Mouse (Mus musculus): Measurements from ENCODE around the gene Nphp1.
A peak's percentile ranks its signal among the peaks of the same experiment; 100 is the strongest.

Nphp1 gene

GRCm38 (mm10) chr2:127788440-127789116, at the start of gene Nphp1:
TSS of gene Nphp1 (minus strand) at chr2:127788897.
- peak; percentile 66 for DNase-seq (ENCODE audit: low read depth, low spot score)

- DNase-seq (ENCODE audit: low read depth, low spot score): no peak
These were observed 44.1 kb upstream of the Nphp1 start for GRCm38 (mm10) chr2:127832833-127833190.

DNA sequence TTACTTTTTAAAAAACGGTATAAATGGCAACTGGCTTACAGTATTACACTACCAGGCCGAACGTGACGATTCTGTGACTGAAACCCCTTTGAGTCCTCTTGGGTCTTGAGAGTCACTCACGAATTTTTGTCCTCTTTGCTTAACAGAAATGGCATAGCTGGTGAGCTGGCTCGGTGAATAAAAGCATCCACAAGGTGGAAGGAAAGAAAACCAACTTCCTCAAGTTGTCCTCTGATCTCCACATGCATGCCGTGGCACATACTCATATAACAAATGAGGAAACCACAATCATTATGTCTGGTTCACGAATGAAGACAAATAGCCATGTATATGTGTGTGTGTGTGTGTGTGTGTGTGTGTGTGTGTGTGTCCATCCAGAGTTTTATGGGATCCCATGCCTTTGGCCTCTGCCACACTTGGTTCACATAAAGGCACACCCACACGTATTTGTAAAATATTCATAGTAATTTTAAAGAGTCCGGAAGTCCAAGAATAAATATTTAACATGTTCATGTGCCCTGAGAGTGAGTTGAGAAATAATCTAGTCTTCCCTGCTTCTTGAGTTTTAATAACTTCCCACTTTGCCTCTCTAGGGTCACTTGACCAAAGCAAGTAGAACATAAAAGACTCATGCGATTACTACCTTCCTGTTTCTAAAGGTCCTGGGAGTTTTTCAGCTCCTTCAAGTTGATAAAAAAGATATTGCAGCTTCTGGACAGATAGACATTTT, 43.6 kb upstream of the Nphp1 start:
- no peak for DNase-seq (ENCODE audit: low read depth, low spot score)

GRCm38 (mm10) chr2:127831401-127832102, 42.9 kb upstream of the Nphp1 start, which contains the start of gene Bub1:
TSS of gene Bub1 (minus strand) at chr2:127831865.
- DNase-seq (ENCODE audit: low read depth, low spot score): peak; percentile 82

- peak; percentile 80 for DNase-seq (ENCODE audit: low read depth, low spot score)
These were observed 3.4 kb upstream of the Nphp1 start, which contains the start of gene Mtln for GRCm38 (mm10) chr2:127791919-127792603. TSS of gene Mtln (minus strand) at chr2:127792488.

DNA sequence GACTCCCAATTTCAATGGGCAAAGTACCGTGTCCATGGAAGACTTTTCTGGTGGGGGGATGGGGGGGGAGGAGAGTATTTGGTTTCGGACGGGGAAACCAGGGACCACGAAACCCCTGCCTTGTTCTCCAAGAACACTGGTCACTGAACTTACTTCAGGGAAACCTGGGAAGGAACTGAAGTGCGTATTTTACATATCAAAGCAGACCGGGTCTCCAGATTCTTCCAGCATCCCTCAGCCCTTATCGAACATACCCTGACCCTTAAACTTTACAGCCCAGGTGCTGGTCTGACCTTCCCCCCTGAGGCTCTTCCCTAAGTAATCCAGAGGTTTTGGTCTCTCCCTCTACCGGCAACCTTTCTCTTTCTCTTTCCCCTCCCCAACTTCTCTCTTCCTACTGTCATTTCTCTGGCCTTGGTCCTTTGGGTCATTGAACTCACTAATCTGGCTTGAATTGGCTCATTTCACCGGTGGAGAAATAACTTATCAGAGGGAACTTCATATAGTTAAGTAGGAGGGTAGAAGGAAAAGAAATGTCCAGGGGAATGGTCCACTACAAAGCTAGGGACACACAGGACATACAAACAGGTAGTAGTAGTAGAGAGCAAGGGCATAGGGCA, 1.1 kb upstream of the Nphp1 start:
- no peak for DNase-seq (ENCODE audit: low read depth, low spot score)

DNA sequence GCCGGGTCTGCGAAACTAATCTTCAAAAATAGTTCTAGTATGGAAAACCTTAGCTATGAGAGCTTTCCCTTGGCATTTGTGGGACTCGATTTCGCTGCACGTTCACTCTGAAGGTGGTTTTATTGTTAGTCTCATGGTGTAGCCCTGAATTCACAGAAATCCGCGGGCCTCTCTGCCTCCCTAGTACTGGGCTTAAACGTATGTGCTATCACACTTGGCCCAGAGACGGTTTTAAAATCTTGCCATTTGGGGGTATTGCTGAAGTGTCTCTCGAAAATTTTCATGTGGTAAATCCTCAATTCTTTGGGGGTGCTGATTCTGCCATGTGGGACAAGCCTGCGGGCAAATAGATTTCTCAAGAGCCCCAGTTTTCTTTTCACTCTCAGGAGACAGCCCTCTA, 441 bp upstream of the Nphp1 start:
- DNase-seq (ENCODE audit: low read depth, low spot score): no peak

GRCm38 (mm10) chr2:127787226-127787625, 1.5 kb downstream of the Nphp1 start:
- DNase-seq (ENCODE audit: low read depth, low spot score): no peak

DNA sequence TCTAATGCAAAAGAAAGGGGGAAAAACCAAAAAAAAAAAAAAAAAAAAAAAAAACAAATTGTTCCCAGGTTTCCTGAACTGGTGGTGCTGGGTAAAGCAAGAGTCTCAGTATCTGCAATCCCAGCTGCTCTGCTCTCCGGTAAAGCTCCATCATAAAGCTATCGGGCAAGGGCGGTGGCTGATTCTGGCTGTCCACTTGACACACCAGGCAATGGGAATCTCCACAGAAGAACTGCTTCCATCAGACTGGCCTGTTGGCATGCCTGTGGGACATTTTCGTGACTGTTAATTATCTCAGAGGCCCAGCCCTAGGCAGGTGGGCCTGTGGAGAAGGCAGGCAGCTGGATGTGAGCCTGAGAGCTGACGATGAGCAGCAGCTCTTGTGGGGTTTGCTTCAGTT, 10.2 kb downstream of the Nphp1 start:
- no peak for DNase-seq (ENCODE audit: low read depth, low spot score)

GRCm38 (mm10) chr2:127775013-127775412, 13.7 kb downstream of the Nphp1 start:
- DNase-seq (ENCODE audit: low read depth, low spot score): no peak

GRCm38 (mm10) chr2:127774578-127774941, 14.1 kb downstream of the Nphp1 start:
- DNase-seq (ENCODE audit: low read depth, low spot score): no peak

DNA sequence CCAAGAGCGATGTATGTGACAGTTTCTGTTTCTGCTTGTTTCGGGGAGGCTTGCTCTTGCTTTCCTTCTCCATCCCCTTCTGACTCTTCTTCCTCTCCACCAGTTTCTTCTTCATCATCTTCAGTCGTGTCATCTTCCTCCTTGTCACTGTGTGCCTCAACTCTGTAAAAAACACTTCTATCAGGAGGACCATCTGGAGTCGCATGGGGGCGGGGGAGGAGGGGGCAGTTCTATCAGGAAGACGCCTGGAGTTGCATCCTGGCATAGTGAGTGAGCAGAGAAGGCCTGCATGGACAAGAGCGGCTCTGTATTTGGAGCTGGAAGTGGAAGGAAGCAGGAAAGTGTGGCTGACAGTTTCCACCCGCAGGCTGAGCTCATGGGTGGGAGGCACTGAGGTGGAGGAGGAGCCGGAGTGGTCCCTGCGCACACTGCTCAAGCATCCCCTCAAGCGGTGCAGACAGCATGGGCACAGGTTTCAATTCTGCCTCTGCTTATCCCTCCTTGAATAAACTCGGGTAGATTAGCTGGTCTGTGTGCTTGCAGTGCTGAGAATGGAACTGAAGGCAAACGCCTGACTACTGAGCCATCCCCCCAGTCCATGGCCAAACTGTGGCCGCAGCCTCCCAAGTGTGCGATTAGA, 14.6 kb downstream of the Nphp1 start:
- no peak for DNase-seq (ENCODE audit: low read depth, low spot score)

GRCm38 (mm10) chr2:127761587-127761986, 27.1 kb downstream of the Nphp1 start:
- no peak for DNase-seq (ENCODE audit: low read depth, low spot score)

DNA sequence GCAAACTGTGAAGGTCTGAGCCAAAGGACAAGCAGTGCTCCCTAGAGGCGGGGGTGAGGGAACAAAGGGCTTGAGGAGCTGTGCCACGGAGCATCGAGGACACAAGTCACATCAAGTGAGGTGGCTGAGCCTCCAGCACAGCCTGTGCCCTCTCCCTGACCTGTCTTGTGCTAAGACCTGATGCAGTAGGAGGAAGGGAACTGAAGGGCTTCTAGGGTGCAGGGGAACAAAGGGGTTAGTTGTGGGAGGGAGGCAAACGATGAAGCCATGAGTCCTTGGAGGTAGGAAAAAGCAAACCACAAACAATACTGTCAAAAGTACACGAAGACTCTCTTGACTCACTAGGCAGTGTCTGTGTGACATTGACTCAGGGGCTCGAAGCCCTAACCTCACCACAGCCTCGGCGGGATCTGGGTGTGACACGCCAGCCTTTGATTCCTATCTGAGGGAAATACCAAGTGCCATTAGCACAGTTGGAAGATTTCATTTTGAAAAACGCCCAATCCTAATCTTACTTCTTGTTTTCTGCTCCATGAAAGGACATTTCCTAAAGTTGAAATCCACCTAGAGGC, 28.2 kb downstream of the Nphp1 start:
- DNase-seq (ENCODE audit: low read depth, low spot score): no peak

- no peak for DNase-seq (ENCODE audit: low read depth, low spot score)
These were observed 28.7 kb downstream of the Nphp1 start for GRCm38 (mm10) chr2:127760014-127760413.

- no peak for DNase-seq (ENCODE audit: low read depth, low spot score)
These were observed 29.4 kb downstream of the Nphp1 start for GRCm38 (mm10) chr2:127759157-127759880.

DNA sequence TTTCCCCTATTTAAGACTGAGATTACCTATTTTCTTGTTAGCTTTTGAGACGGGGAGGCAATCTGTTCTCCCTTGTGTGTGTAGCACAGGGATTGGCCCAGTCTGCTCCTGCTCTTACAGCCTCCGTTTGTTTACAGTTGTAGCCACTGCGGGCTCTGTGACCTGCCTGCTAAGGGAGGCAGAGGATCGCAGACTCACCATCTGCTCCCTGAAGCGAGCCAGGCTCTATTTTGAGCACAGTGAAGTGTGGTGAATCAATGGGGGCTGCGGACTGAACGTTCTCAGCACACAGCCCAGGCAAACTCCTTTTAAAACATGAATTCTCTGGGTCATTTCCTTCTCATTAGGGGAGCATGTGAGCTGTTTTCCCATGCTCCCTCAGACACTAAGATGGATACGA, 31.5 kb downstream of the Nphp1 start:
- peak; percentile 18 for DNase-seq (ENCODE audit: low read depth, low spot score)

- no peak for DNase-seq (ENCODE audit: low read depth, low spot score)
These were observed 34.6 kb downstream of the Nphp1 start for GRCm38 (mm10) chr2:127754113-127754512.

DNA sequence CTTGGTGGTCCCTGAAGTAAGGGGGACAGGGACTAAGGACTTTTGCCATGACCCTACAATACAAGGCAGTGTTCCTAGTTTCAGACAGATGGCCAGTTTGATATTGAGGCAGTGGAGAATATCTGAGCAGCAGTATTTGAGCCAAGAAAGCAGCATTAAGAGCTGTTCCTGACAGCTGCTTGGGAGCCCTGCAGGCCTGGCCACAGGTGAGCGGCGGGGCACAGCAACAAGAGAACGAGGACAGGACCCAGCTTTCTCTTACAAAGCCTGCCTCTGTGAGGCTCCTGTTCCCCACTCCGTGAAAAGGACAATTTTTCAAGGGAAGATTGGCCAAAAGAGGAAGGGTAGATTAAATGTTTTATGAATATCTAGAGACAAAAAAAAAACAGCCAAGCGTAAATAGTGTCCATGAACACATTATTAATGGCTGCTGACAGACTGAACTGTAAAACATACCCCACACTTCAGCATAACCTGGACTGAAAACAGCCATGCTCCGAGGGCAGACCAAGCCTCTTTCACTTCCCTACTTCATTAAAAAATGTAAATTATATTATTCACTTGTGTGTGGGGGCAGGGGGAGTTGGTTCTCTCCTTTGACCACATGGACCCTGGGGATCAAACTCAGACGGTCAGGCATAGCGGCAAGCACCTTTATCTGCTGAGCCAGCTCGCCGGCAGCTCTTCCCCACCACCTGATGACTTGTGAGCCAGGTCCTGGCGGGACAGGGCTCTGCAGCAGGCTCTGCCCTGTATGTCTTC, 36.7 kb downstream of the Nphp1 start:
- no peak for DNase-seq (ENCODE audit: low read depth, low spot score)
